Mouse (Mus musculus) forebrain, embryonic 16.5 days (tissue): ENCODE measurements around the gene Cnot11. TPM values are rescaled to one million over a fixed set of nuclear protein-coding genes. Genes with fewer than 3 reads are reported as not detected.
"Not testable (repeated sequence)": the region's sequence is repeated elsewhere in the genome, so short reads cannot be mapped to it uniquely, and the experiment has no call there.

ENCODE experiments used
- ATAC-seq: fragments of 200-750 bp; cut with Nextera tagmentation; 2 replicates; pipeline ENCODE4 v1.8.0; 2017; ENCODE audit warnings: mild to moderate bottlenecking, moderate library complexity
- H3K27ac ChIP-seq: fragments of 300-500 bp; sonication (generic); 2 replicates; pipeline ENCODE4 v1.5.1; 2014; ENCODE audit warnings: low read length, control low read depth
- H3K27me3 ChIP-seq: fragments of 300-500 bp; sonication (generic); replicated peaks from 2 replicates; pipeline ENCODE4 v1.6.1; 2014; ENCODE audit warnings: low read length; ENCODE audit not compliant: control insufficient read depth, insufficient read depth
- H3K36me3 ChIP-seq: fragments of 300-500 bp; sonication (generic); 2 replicates; pipeline ENCODE4 v1.6.1; 2014; ENCODE audit not compliant: control insufficient read depth, insufficient read depth
- H3K4me1 ChIP-seq: fragments of 300-500 bp; sonication (generic); replicated peaks from 2 replicates; pipeline ENCODE4 v1.6.1; 2014; ENCODE audit warnings: low read length; ENCODE audit not compliant: control insufficient read depth, insufficient read depth
- H3K4me2 ChIP-seq: fragments of 300-500 bp; sonication (generic); 2 replicates; pipeline ENCODE4 v1.6.1; 2014; ENCODE audit warnings: mild to moderate bottlenecking, low read length, control low read depth
- H3K4me3 ChIP-seq: fragments of 300-500 bp; sonication (generic); replicated peaks from 2 replicates; pipeline ENCODE4 v1.5.1; 2014; ENCODE audit warnings: mild to moderate bottlenecking, low read length, control low read depth
- H3K9ac ChIP-seq: fragments of 300-500 bp; sonication (generic); replicated peaks from 2 replicates; pipeline ENCODE4 v1.6.1; 2014; ENCODE audit warnings: low read depth, low read length, control low read depth
- H3K9me3 ChIP-seq: fragments of 300-500 bp; sonication (generic); 2 replicates; pipeline ENCODE4 v1.6.1; 2016; ENCODE audit warnings: low read length; ENCODE audit not compliant: control insufficient read depth
- WGBS: fragments of 180-500 bp; shearing (Covaris S2); extraction: QIAGEN DNeasy Blood & Tissue Kit; methylation state at CpG from one replicate; pipeline ENCODE4 v1.1.7; 2014; 5-methylcytosine and 5-hydroxymethylcytosine counted together
- polyA plus RNA-seq: library from polyadenylated mRNA; unstranded; fragments of >200 nt; fragmentation: Nextera tagmentation; extraction: Ambion mirVana; gene quantifications from 2 replicates; pipeline ENCODE4 v1.2.1, GENCODE M21; 2015

The Cnot11 gene
- polyA plus RNA-seq, 1 experiment from 2014 or later: 11.9 TPM

DNA sequence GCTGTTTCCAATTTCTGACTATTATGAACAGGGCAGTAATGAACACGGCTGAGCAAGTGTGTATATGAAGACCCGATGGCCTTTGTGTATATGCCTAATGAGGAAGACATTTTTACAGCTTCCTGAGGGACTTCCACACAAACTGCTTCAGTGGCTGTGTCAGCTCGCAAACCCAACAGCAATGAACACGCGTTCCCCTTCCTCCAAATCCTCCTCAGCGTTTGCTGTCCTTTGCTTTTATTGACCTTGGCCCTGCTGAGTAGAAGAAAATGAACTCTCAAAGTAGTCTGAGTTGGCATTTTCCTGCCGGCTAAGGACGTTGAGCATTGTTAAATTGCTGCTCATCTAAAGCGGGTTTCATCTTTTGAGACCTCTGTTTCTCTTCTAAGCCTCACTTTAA lies 50.6 kb downstream of the Cnot11 start:
- Histone ChIP-seq H3K27ac (no peak overlapping the region), H3K4me2 (no peak overlapping the region), H3K9ac (no peak overlapping the region), H3K4me1 (no peaks in the 10 kb centered on the region), H3K4me3 (no peak overlapping the region), H3K9me3 (no peaks in the 10 kb centered on the region), H3K27me3 (no peaks in the 10 kb centered on the region), H3K36me3 (no peaks in the 10 kb centered on the region)
- no peak for ATAC-seq
- WGBS: 86% methylated on average over 9 of the region's 9 CpGs

DNA sequence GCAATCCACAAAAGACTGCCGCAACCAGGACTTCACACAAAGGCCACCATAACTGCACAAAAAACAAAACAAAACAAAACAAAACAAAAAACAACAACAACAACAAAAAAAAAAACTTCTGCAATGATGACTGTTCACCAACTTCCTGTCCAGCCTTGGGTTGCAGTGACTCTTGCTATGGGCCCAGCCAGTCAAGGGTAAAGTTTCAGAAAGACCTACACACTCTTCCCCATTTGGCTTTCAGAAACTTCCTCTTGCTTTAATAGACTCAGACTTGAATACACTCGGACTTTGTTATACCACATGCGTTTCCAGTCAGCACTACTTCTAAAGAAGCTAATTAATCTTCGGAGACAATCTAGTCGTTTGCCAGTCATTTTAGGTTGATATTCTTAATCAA lies 55.4 kb downstream of the Cnot11 start:
- no peak overlapping the region for H3K4me2 ChIP-seq
- no peak for ATAC-seq
- WGBS: 66% methylated on average over 5 of the region's 5 CpGs

DNA sequence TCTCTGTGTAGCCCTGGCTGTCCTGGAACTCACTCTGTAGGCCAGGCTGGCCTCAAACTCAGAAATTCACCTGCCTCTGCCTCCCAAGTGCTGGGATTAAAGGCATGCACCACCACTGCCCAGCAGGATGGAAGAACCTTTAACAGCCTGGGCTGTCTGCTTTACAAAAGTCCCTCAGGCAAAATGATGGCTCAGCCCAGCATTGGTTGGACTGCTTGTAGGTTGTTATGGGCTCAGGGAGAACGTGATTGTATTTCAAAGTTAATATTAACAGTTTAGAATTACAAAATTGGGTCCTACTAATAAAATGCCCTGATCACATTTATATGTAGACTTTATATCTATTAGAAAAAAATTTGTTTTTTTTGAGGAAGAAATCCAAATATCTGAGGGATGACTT lies 56.8 kb downstream of the Cnot11 start:
- not testable (repeated sequence) for H3K4me3 ChIP-seq, H3K4me1 ChIP-seq

More for the DNA sequence above, 55.4 kb downstream of the Cnot11 start:
- Histone ChIP-seq H3K4me1 (no peaks in the 10 kb centered on the region), H3K27ac (no peak overlapping the region), H3K27me3 (no peaks in the 10 kb centered on the region), H3K36me3 (no peaks in the 10 kb centered on the region), H3K4me3 (no peak overlapping the region), H3K9ac (no peak overlapping the region), H3K9me3 (no peaks in the 10 kb centered on the region)

DNA sequence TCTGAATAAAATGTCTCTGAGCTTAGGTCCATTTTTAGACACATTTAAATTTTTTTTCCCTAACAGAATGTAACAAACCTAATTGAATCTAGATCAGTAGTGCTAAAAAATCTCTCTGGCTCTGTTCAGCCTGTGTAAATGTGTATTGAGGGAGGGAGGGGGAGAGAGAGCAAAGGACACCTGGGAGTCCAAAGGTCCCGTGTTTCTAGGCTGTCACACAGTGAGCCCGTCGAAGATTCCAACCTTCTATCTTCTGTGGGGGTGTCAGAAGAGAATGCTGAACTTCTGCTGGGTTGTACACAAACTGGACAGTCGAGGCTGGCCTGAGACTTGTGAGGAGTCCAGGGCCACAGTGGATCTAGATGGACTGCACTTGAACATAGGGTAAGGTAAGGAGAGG lies 57.3 kb downstream of the Cnot11 start:
- WGBS: 84% methylated on average over 4 of the region's 4 CpGs
- Histone ChIP-seq H3K27me3 (no peaks in the 10 kb centered on the region), H3K4me1 (no peaks in the 10 kb centered on the region), H3K9me3 (no peaks in the 10 kb centered on the region), H3K9ac (no peak overlapping the region), H3K4me3 (no peak overlapping the region), H3K36me3 (no peaks in the 10 kb centered on the region), H3K27ac (no peak overlapping the region), H3K4me2 (no peak overlapping the region)
- ATAC-seq: no peak

More for the DNA sequence above, 56.8 kb downstream of the Cnot11 start:
- H3K27me3 ChIP-seq, ATAC-seq, H3K4me2 ChIP-seq, H3K27ac ChIP-seq, H3K9me3 ChIP-seq, H3K9ac ChIP-seq, H3K36me3 ChIP-seq: not testable (repeated sequence)
- WGBS: 84% methylated on average over 1 of the region's 1 CpGs

DNA sequence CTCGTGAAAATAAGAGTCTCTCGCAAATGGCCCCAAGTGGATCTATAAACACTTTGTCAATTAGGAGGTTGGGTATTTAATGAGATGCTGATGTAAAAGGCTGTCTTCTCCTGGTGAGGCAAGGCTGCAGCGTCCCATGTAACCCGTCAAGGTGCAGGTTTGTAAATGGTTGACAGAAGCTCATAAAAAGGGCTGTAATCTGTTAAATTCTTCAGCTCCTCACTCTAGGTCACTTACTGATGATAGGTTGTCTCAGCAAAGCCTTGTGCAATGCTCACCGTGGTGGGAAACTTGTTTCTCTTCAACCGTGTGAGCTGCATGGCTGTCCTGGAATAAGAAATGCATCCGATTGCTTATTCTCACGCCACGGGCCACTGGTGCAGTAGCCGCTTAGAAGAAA lies 59.0 kb downstream of the Cnot11 start:
- no peak overlapping the region for H3K27ac ChIP-seq
- WGBS: 72% methylated on average over 10 of the region's 10 CpGs
- no peak overlapping the region for H3K4me2 ChIP-seq
- no peaks in the 10 kb centered on the region for H3K9me3 ChIP-seq
- no peak overlapping the region for H3K9ac ChIP-seq
- no peak for ATAC-seq
- H3K4me3 ChIP-seq: no peak overlapping the region
- H3K4me1 ChIP-seq: no peaks in the 10 kb centered on the region; the same call in 1 of the 2 replicates
- no peaks in the 10 kb centered on the region for H3K36me3 ChIP-seq
- no peaks in the 10 kb centered on the region for H3K27me3 ChIP-seq

Other genes with a start within 250 kb of the Cnot11 start
- 288 and 293 TPM in 2 replicates for gene Rpl31, start 167.2 kb upstream of the Cnot11 start, polyA plus RNA-seq
- gene Tbc1d8, start 56.2 kb upstream of the Cnot11 start, polyA plus RNA-seq: 10.6 and 13.0 TPM in 2 replicates
- 20.0 and 20.5 TPM in 2 replicates for gene Rnf149, start 42.4 kb downstream of the Cnot11 start, polyA plus RNA-seq
- gene Creg2, start 116.5 kb downstream of the Cnot11 start, polyA plus RNA-seq: 1.1 and 2.3 TPM in 2 replicates
- gene Rfx8, start 186.0 kb downstream of the Cnot11 start, polyA plus RNA-seq: 0.20 TPM in 1 of 2 replicates, not detected in the other